Mouse (Mus musculus) pancreas, adult 10 weeks (tissue): Measurements from ENCODE around the gene Rtf1. TPM values are rescaled to one million over a fixed set of nuclear protein-coding genes. Genes with fewer than 3 reads are reported as not detected.

ENCODE experiments used
- polyA plus RNA-seq: library from polyadenylated mRNA; stranded (reverse); fragments of 350-450 nt; fragmentation: Illumina TruSeq; extraction: RNeasy Lipid Tissue Mini Kit (QIAGEN cat#74804); gene quantifications from one replicate; pipeline ENCODE4 v1.2.3, GENCODE M21; 2015; ENCODE audit warnings: low read depth, low replicate concordance; ENCODE audit not compliant: insufficient read depth

Gene Rtf1
- polyA plus RNA-seq: 4.5 TPM

GRCm38 (mm10) chr2:119674525-119675214 lies at the start of gene Rtf1:
Gene Rtf1 (plus strand): TSS chr2:119675068.

GRCm38 (mm10) chr2:119662220-119663182 lies 12.4 kb upstream of the Rtf1 start, which contains the start of gene Ndufaf1:
Gene Ndufaf1 (minus strand): TSS chr2:119662827.

GRCm38 (mm10) chr2:119741581-119742411 lies 66.9 kb downstream of the Rtf1 start, which contains the start of gene Itpka:
Gene Itpka (plus strand): TSS chr2:119742337.

GRCm38 (mm10) chr2:119760251-119760650 lies 85.4 kb downstream of the Rtf1 start, which contains the start of gene Ltk:
Gene Ltk (minus strand): TSS chr2:119760431.

Other genes with a start within 250 kb of the Rtf1 start
- 3.6 TPM for gene Ino80, start 197.4 kb upstream of the Rtf1 start, polyA plus RNA-seq
- gene Exd1, start 127.4 kb upstream of the Rtf1 start, polyA plus RNA-seq: 0.15 TPM
- gene Chp1, start 127.4 kb upstream of the Rtf1 start, polyA plus RNA-seq: 25.1 TPM
- gene Nusap1, start 56.8 kb upstream of the Rtf1 start, polyA plus RNA-seq: not detected
- not detected for gene Oip5, start 56.6 kb upstream of the Rtf1 start, polyA plus RNA-seq
- 5.4 TPM for gene Ndufaf1, start 12.2 kb upstream of the Rtf1 start, polyA plus RNA-seq
- gene Itpka, start 67.3 kb downstream of the Rtf1 start, polyA plus RNA-seq: 0.76 TPM
- 2.2 TPM for gene Ltk, start 85.4 kb downstream of the Rtf1 start, polyA plus RNA-seq
- gene Rpap1, start 112.5 kb downstream of the Rtf1 start, polyA plus RNA-seq: 3.6 TPM
- 1.5 TPM for gene Tyro3, start 122.7 kb downstream of the Rtf1 start, polyA plus RNA-seq
- gene Mga, start 222.2 kb downstream of the Rtf1 start, polyA plus RNA-seq: 5.8 TPM